In genomic region chr2:101906379-101906690, GRCm38 (mm10) we compare ENCODE assay signal across 9 mouse cellular contexts. TPM values are rescaled to one million over a fixed set of nuclear protein-coding genes. Genes with fewer than 3 reads are reported as not detected.
DNase-seq lines count a peak whose midpoint lies in the region; ATAC-seq and TF ChIP-seq lines count a peak whose summit lies in the region.
"Had no signal": no experiment of that assay in that cellular context is flagged by ENCODE, and none has a peak within 500 bp of the region (broad histone marks: within the 10 kb centered on the region; RNA-seq: fewer than 3 reads in every experiment).

No protein-coding gene starts in this region.

- no peaks in the 10 kb centered on the region for H3K27me3 ChIP-seq in kidney, embryonic 15.5 days
- H3K27me3 ChIP-seq in kidney, adult 2 months (replicated peaks; ENCODE audit: control insufficient read depth, insufficient read depth, low read length): no peaks in the 10 kb centered on the region
- H3K27me3 ChIP-seq in embryonic facial prominence, embryonic 14.5 days (replicated peaks; ENCODE audit: control insufficient read depth, insufficient read depth, low read length): no peaks in the 10 kb centered on the region
- H3K27me3 ChIP-seq in intestine, embryonic 16.5 days (replicated peaks; ENCODE audit: control insufficient read depth, insufficient read depth, low read length): no peaks in the 10 kb centered on the region
- no peaks in the 10 kb centered on the region for H3K27me3 ChIP-seq in neural tube, embryonic 13.5 days
- H3K27me3 ChIP-seq: neural tube, embryonic 12.5 days had no signal

- H3K27ac ChIP-seq in kidney, embryonic 15.5 days: no peak overlapping the region
- H3K27ac ChIP-seq in kidney, adult 2 months (ENCODE audit: insufficient read depth, low read depth, low read length): no peak overlapping the region
- H3K27ac ChIP-seq in embryonic facial prominence, embryonic 14.5 days (replicated peaks; ENCODE audit: low read depth, low read length): no peak overlapping the region
- H3K27ac ChIP-seq in intestine, embryonic 16.5 days (ENCODE audit: low read length): no peak overlapping the region
- H3K27ac ChIP-seq in neural tube, embryonic 13.5 days (replicated peaks): no peak overlapping the region
- H3K27ac ChIP-seq: neural tube, embryonic 12.5 days had no signal

- ATAC-seq in kidney, embryonic 15.5 days (replicated peaks; ENCODE audit: low FRiP score): peak; percentile 59; the same call in 1 of the 2 replicates
- no peak for ATAC-seq in embryonic facial prominence, embryonic 14.5 days (ENCODE audit: low read depth)
- ATAC-seq in intestine, embryonic 16.5 days: no peak; the same call in none of the 2 replicates
- peak; percentile 63 for ATAC-seq in neural tube, embryonic 13.5 days (ENCODE audit: low read depth)
- ATAC-seq in CD4-positive, CD25-positive, alpha-beta regulatory T cell, adult 4 months: no peak

- peak overlapping the region; percentile 57; the same call in 1 of the 2 replicates for H3K4me2 ChIP-seq in kidney, embryonic 15.5 days
- peak overlapping the region; percentile 54 for H3K4me2 ChIP-seq in embryonic facial prominence, embryonic 14.5 days (ENCODE audit: low read depth, low read length)
- H3K4me2 ChIP-seq in intestine, embryonic 16.5 days (ENCODE audit: low read depth, low read length): peak overlapping the region; percentile 52
- peak overlapping the region; percentile 34 for H3K4me2 ChIP-seq in neural tube, embryonic 13.5 days

- TF ChIP-seq POLR2A in kidney, adult 2 months (IDR thresholded peaks at IDR 0.05; ENCODE audit: low read depth, low read length): no peak

- TF ChIP-seq CTCF in kidney, adult 2 months (conservative IDR thresholded peaks at IDR 0.05; ENCODE audit: insufficient read depth, insufficient read length, low read depth, low read length): no peak

- H3K4me1 ChIP-seq in kidney, embryonic 15.5 days: peaks cover 10% of the 10 kb centered on the region
- H3K4me1 ChIP-seq in kidney, adult 2 months (ENCODE audit: control insufficient read depth, insufficient read depth, low read length): no peaks in the 10 kb centered on the region; the same call in 1 of the 2 replicates
- H3K4me1 ChIP-seq in embryonic facial prominence, embryonic 14.5 days (ENCODE audit: control insufficient read depth, insufficient read depth, low read length): peaks cover 5% of the 10 kb centered on the region
- peaks cover 4% of the 10 kb centered on the region; the same call in 1 of the 2 replicates for H3K4me1 ChIP-seq in intestine, embryonic 16.5 days (ENCODE audit: control insufficient read depth, insufficient read depth, low read length)
- H3K4me1 ChIP-seq in neural tube, embryonic 13.5 days (replicated peaks): peaks cover 24% of the 10 kb centered on the region

- no peak overlapping the region for H3K9ac ChIP-seq in kidney, embryonic 15.5 days
- peak overlapping the region; percentile 48 for H3K9ac ChIP-seq in embryonic facial prominence, embryonic 14.5 days (ENCODE audit: low read depth, low read length)
- H3K9ac ChIP-seq in intestine, embryonic 16.5 days (ENCODE audit: low read depth, low read length): no peak overlapping the region
- H3K9ac ChIP-seq in neural tube, embryonic 13.5 days: peak overlapping the region; percentile 62
- H3K9ac ChIP-seq: neural tube, embryonic 12.5 days had no signal

- 50% methylated on average over 5 of the region's 5 CpGs for WGBS in kidney, embryonic 15.5 days
- 39% methylated on average over 5 of the region's 5 CpGs for WGBS in kidney, adult 2 months
- 49% methylated on average over 5 of the region's 5 CpGs for WGBS in embryonic facial prominence, embryonic 14.5 days
- WGBS in intestine, embryonic 16.5 days: 69% methylated on average over 5 of the region's 5 CpGs
- 69% methylated on average over 5 of the region's 5 CpGs for WGBS in neural tube, embryonic 13.5 days

- DNase-seq in kidney, adult 2 months: no peak
- DNase-seq in embryonic facial prominence, embryonic 14.5 days (ENCODE audit: low spot score): no peak
- DNase-seq in right cerebral cortex, adult 2 months (ENCODE audit: low spot score in 2 of 2): no peak
- DNase-seq in ovary, postnatal 10 days (ENCODE audit: low spot score): no peak

- no peak overlapping the region for H3K4me3 ChIP-seq in kidney, embryonic 15.5 days (replicated peaks)
- H3K4me3 ChIP-seq in kidney, adult 2 months (ENCODE audit: insufficient read depth, low read depth, low read length): no peak overlapping the region
- no peak overlapping the region for H3K4me3 ChIP-seq in embryonic facial prominence, embryonic 14.5 days (ENCODE audit: low read depth, low read length)
- H3K4me3 ChIP-seq in intestine, embryonic 16.5 days (ENCODE audit: low read length): no peak overlapping the region; the same call in 1 of the 2 replicates
- H3K4me3 ChIP-seq in neural tube, embryonic 13.5 days: no peak overlapping the region
- H3K4me3 ChIP-seq: neural tube, embryonic 12.5 days had no signal

- 0 out of 2 replicates have a peak, but pooled peaks cover 3% of the 10 kb centered on the region for H3K36me3 ChIP-seq in kidney, embryonic 15.5 days
- no peaks in the 10 kb centered on the region for H3K36me3 ChIP-seq in kidney, adult 2 months (ENCODE audit: control insufficient read depth, insufficient read depth, low read length)
- H3K36me3 ChIP-seq in embryonic facial prominence, embryonic 14.5 days (ENCODE audit: control insufficient read depth, insufficient read depth, low read length): peaks cover 8% of the 10 kb centered on the region; the same call in 1 of the 2 replicates
- no peaks in the 10 kb centered on the region for H3K36me3 ChIP-seq in intestine, embryonic 16.5 days (ENCODE audit: control insufficient read depth, insufficient read depth, low read length)
- H3K36me3 ChIP-seq in neural tube, embryonic 13.5 days: peaks cover 8% of the 10 kb centered on the region; the same call in 1 of the 2 replicates

- no peaks in the 10 kb centered on the region for H3K9me3 ChIP-seq in kidney, embryonic 15.5 days (replicated peaks)
- H3K9me3 ChIP-seq in embryonic facial prominence, embryonic 14.5 days (ENCODE audit: control insufficient read depth, low read length): no peaks in the 10 kb centered on the region
- H3K9me3 ChIP-seq in intestine, embryonic 16.5 days (ENCODE audit: control insufficient read depth, low read length): no peaks in the 10 kb centered on the region
- H3K9me3 ChIP-seq in neural tube, embryonic 13.5 days: 0 out of 2 replicates have a peak, but pooled peaks cover 6% of the 10 kb centered on the region
- H3K9me3 ChIP-seq: neural tube, embryonic 12.5 days had no signal

RNA-seq across cellular contexts. Expression of gene Commd9, which starts 20.3 kb away (rescaled TPM):
- polyA plus RNA-seq in kidney, embryonic 15.5 days (2015; fragmentation: Nextera tagmentation; extraction: Ambion mirVana): 59.2 and 65.6 TPM in 2 replicates
- 115 and 130 TPM in 2 replicates for polyA plus RNA-seq in kidney, adult 2 months (2012; rRNA removed)
- 61.7 and 70.2 TPM in 2 replicates for polyA plus RNA-seq in embryonic facial prominence, embryonic 14.5 days (2014; fragmentation: Nextera tagmentation; extraction: Ambion mirVana)
- 79.1 and 82.8 TPM in 2 replicates for polyA plus RNA-seq in intestine, embryonic 16.5 days (2015; fragmentation: Nextera tagmentation; extraction: Ambion mirVana)
- polyA plus RNA-seq in neural tube, embryonic 13.5 days (2015; fragmentation: Nextera tagmentation; extraction: Ambion mirVana): 96.4 and 99.8 TPM in 2 replicates
- 10 to 100 TPM; 27.8 to 37.1 TPM for polyA plus RNA-seq in CD4-positive, CD25-positive, alpha-beta regulatory T cell, adult 4 months (2017; shearing (Covaris generic))

RNA-seq across cellular contexts. Expression of gene Prr5l, which starts 23.5 kb away (rescaled TPM):
- polyA plus RNA-seq in kidney, embryonic 15.5 days (2015; fragmentation: Nextera tagmentation; extraction: Ambion mirVana): 60.4 and 63.7 TPM in 2 replicates
- 7.5 and 9.6 TPM in 2 replicates for polyA plus RNA-seq in kidney, adult 2 months (2012; rRNA removed)
- polyA plus RNA-seq in embryonic facial prominence, embryonic 14.5 days (2014; fragmentation: Nextera tagmentation; extraction: Ambion mirVana): 14.2 and 19.3 TPM in 2 replicates
- polyA plus RNA-seq in intestine, embryonic 16.5 days (2015; fragmentation: Nextera tagmentation; extraction: Ambion mirVana): 23.9 and 31.0 TPM in 2 replicates
- polyA plus RNA-seq in neural tube, embryonic 13.5 days (2015; fragmentation: Nextera tagmentation; extraction: Ambion mirVana): 5.6 and 6.6 TPM in 2 replicates
- 1 to 10 TPM; 1.5 to 3.1 TPM for polyA plus RNA-seq in CD4-positive, CD25-positive, alpha-beta regulatory T cell, adult 4 months (2017; shearing (Covaris generic))

Comparison
In these comparisons a context has a peak if more than half of its experiments do, and no peak if none do; other contexts are left out.
1. ATAC-seq: peak in kidney, embryonic 15.5 days (single experiment) and neural tube, embryonic 13.5 days (single experiment); none in embryonic facial prominence, embryonic 14.5 days (single experiment), intestine, embryonic 16.5 days (single experiment) and CD4-positive, CD25-positive, alpha-beta regulatory T cell, adult 4 months (single experiment).
2. H3K9ac ChIP-seq: peak in embryonic facial prominence, embryonic 14.5 days (single experiment) and neural tube, embryonic 13.5 days (single experiment); none in kidney, embryonic 15.5 days (single experiment) and intestine, embryonic 16.5 days (single experiment).
3. Peak in every context shown above with its lines, with median percentiles within 50 percentile points of each other: H3K4me2 ChIP-seq.